Mouse (Mus musculus) lung, embryonic 15.5 days (tissue): Measurements from ENCODE around the gene Ltf. TPM values are rescaled to one million over a fixed set of nuclear protein-coding genes. Genes with fewer than 3 reads are reported as not detected.
A peak's percentile ranks its signal among the peaks of the same experiment; 100 is the strongest.

Source experiments
- ATAC-seq: fragments of 200-750 bp; cut with Nextera tagmentation; 2 replicates; pipeline ENCODE4 v1.8.0; 2017; ENCODE audit warnings: moderate number of reproducible peaks, borderline replicate concordance; ENCODE audit not compliant: low FRiP score, low TSS enrichment; ENCODE audit errors: extremely low read depth
- H3K27ac ChIP-seq: fragments of 300-500 bp; sonication (generic); 2 replicates; pipeline ENCODE4 v1.5.1; 2015; ENCODE audit warnings: moderate library complexity, mild to moderate bottlenecking, inconsistent platforms
- H3K27me3 ChIP-seq: fragments of 300-500 bp; sonication (generic); 2 replicates; pipeline ENCODE4 v1.6.1; 2015; ENCODE audit warnings: inconsistent platforms
- H3K36me3 ChIP-seq: fragments of 300-500 bp; sonication (generic); 2 replicates; pipeline ENCODE4 v1.6.1; 2015; ENCODE audit warnings: inconsistent platforms
- H3K4me1 ChIP-seq: fragments of 300-500 bp; sonication (generic); 2 replicates; pipeline ENCODE4 v1.6.1; 2015; ENCODE audit warnings: inconsistent platforms
- H3K4me2 ChIP-seq: fragments of 300-500 bp; sonication (generic); 2 replicates; pipeline ENCODE4 v1.6.1; 2015; ENCODE audit warnings: inconsistent platforms, mild to moderate bottlenecking, moderate library complexity
- H3K4me3 ChIP-seq: fragments of 300-500 bp; sonication (generic); 2 replicates; pipeline ENCODE4 v1.5.1; 2015; ENCODE audit warnings: mild to moderate bottlenecking, inconsistent platforms
- H3K9ac ChIP-seq: fragments of 300-500 bp; sonication (generic); 2 replicates; pipeline ENCODE4 v1.6.1; 2015; ENCODE audit warnings: inconsistent platforms
- H3K9me3 ChIP-seq: fragments of 300-500 bp; sonication (generic); 2 replicates; pipeline ENCODE4 v1.6.1; 2016; ENCODE audit warnings: inconsistent platforms
- WGBS: fragments of 180-500 bp; shearing (Covaris S2); methylation state at CpG from one replicate; pipeline ENCODE4 v1.1.7; 2015; 5-methylcytosine and 5-hydroxymethylcytosine counted together
- polyA plus RNA-seq: library from polyadenylated mRNA; unstranded; fragments of >200 nt; fragmentation: Nextera tagmentation; extraction: Ambion mirVana; gene quantifications from 2 replicates; pipeline ENCODE4 v1.2.1, GENCODE M21; 2015

Gene Ltf
- polyA plus RNA-seq, 1 experiment from 2014 or later, result 1.5 TPM

GRCm38 (mm10) chr9:111067052-111067451 lies 48.0 kb downstream of the Ltf start:
- Histone ChIP-seq H3K36me3 (no peaks in the 10 kb centered on the region), H3K9ac (no peak overlapping the region), H3K9me3 (no peaks in the 10 kb centered on the region), H3K27ac (no peak overlapping the region), H3K4me3 (no peak overlapping the region), H3K4me1 (no peaks in the 10 kb centered on the region), H3K27me3 (no peaks in the 10 kb centered on the region), H3K4me2 (no peak overlapping the region)
- ATAC-seq, result no peak
- WGBS, result 66% methylated on average over 4 of the region's 4 CpGs

GRCm38 (mm10) chr9:111070546-111070961 lies 51.5 kb downstream of the Ltf start:
- no peaks in the 10 kb centered on the region for H3K36me3 ChIP-seq
- H3K9ac ChIP-seq, result no peak overlapping the region
- no peak for ATAC-seq
- no peak overlapping the region for H3K4me3 ChIP-seq
- H3K9me3 ChIP-seq, result 0 out of 2 replicates have a peak, but pooled peaks cover 4% of the 10 kb centered on the region
- WGBS, result 18% methylated on average over 4 of the region's 4 CpGs
- H3K4me2 ChIP-seq, result no peak overlapping the region
- no peaks in the 10 kb centered on the region for H3K4me1 ChIP-seq
- H3K27ac ChIP-seq, result no peak overlapping the region
- no peaks in the 10 kb centered on the region for H3K27me3 ChIP-seq

GRCm38 (mm10) chr9:111072175-111072574 lies 53.1 kb downstream of the Ltf start:
- no peak overlapping the region for H3K4me3 ChIP-seq
- H3K4me2 ChIP-seq, result no peak overlapping the region
- no peak overlapping the region for H3K9ac ChIP-seq
- ATAC-seq, result no peak
- H3K27me3 ChIP-seq, result no peaks in the 10 kb centered on the region
- no peak overlapping the region for H3K27ac ChIP-seq
- no peaks in the 10 kb centered on the region for H3K36me3 ChIP-seq
- 41% methylated on average over 7 of the region's 7 CpGs for WGBS
- H3K9me3 ChIP-seq, result 0 out of 2 replicates have a peak, but pooled peaks cover 4% of the 10 kb centered on the region
- no peaks in the 10 kb centered on the region for H3K4me1 ChIP-seq

- no peak overlapping the region for H3K4me2 ChIP-seq
- H3K4me3 ChIP-seq, result no peak overlapping the region
- no peak overlapping the region for H3K9ac ChIP-seq
- no peaks in the 10 kb centered on the region for H3K27me3 ChIP-seq
- no peaks in the 10 kb centered on the region for H3K36me3 ChIP-seq
- ATAC-seq, result no peak
- H3K27ac ChIP-seq, result no peak overlapping the region
- WGBS, result 72% methylated on average over 4 of the region's 4 CpGs
- H3K4me1 ChIP-seq, result no peaks in the 10 kb centered on the region
- 0 out of 2 replicates have a peak, but pooled peaks cover 4% of the 10 kb centered on the region for H3K9me3 ChIP-seq
Measured at GRCm38 (mm10) chr9:111072971-111073370, 53.9 kb downstream of the Ltf start.

GRCm38 (mm10) chr9:111077745-111078144 lies 58.7 kb downstream of the Ltf start:
- Histone ChIP-seq H3K9ac (no peak overlapping the region), H3K36me3 (no peaks in the 10 kb centered on the region), H3K4me1 (no peaks in the 10 kb centered on the region), H3K4me3 (no peak overlapping the region), H3K9me3 (0 out of 2 replicates have a peak, but pooled peaks cover 4% of the 10 kb centered on the region), H3K4me2 (no peak overlapping the region), H3K27me3 (no peaks in the 10 kb centered on the region), H3K27ac (no peak overlapping the region)
- 61% methylated on average over 5 of the region's 5 CpGs for WGBS
- ATAC-seq, result no peak

- no peaks in the 10 kb centered on the region for H3K27me3 ChIP-seq
- H3K4me2 ChIP-seq, result no peak overlapping the region
- ATAC-seq, result no peak
- H3K4me1 ChIP-seq, result no peaks in the 10 kb centered on the region
- no peak overlapping the region for H3K4me3 ChIP-seq
- WGBS, result 88% methylated on average over 8 of the region's 8 CpGs
- H3K27ac ChIP-seq, result no peak overlapping the region
- no peaks in the 10 kb centered on the region for H3K9me3 ChIP-seq
- H3K36me3 ChIP-seq, result no peaks in the 10 kb centered on the region
- no peak overlapping the region for H3K9ac ChIP-seq
Measured at GRCm38 (mm10) chr9:111080801-111081200, 61.7 kb downstream of the Ltf start.

- no peak overlapping the region for H3K4me2 ChIP-seq
- 74% methylated on average over 5 of the region's 5 CpGs for WGBS
- H3K9me3 ChIP-seq, result no peaks in the 10 kb centered on the region
- ATAC-seq, result no peak
- no peaks in the 10 kb centered on the region for H3K36me3 ChIP-seq
- H3K9ac ChIP-seq, result no peak overlapping the region
- H3K27ac ChIP-seq, result no peak overlapping the region
- H3K27me3 ChIP-seq, result no peaks in the 10 kb centered on the region
- no peak overlapping the region for H3K4me3 ChIP-seq
- no peaks in the 10 kb centered on the region for H3K4me1 ChIP-seq
Measured at GRCm38 (mm10) chr9:111081765-111082164, 62.7 kb downstream of the Ltf start.

GRCm38 (mm10) chr9:111085329-111085728 lies 66.3 kb downstream of the Ltf start:
- H3K4me2 ChIP-seq, result no peak overlapping the region
- no peak overlapping the region for H3K4me3 ChIP-seq
- H3K27me3 ChIP-seq, result no peaks in the 10 kb centered on the region
- no peaks in the 10 kb centered on the region for H3K9me3 ChIP-seq
- 34% methylated on average over 4 of the region's 4 CpGs for WGBS
- H3K9ac ChIP-seq, result no peak overlapping the region
- H3K36me3 ChIP-seq, result no peaks in the 10 kb centered on the region
- no peak overlapping the region for H3K27ac ChIP-seq
- no peak for ATAC-seq
- H3K4me1 ChIP-seq, result peaks cover 7% of the 10 kb centered on the region

- no peak overlapping the region for H3K27ac ChIP-seq
- 50% methylated on average over 6 of the region's 6 CpGs for WGBS
- no peaks in the 10 kb centered on the region for H3K27me3 ChIP-seq
- no peak for ATAC-seq
- peaks cover 7% of the 10 kb centered on the region for H3K4me1 ChIP-seq
- H3K36me3 ChIP-seq, result no peaks in the 10 kb centered on the region
- no peak overlapping the region for H3K4me2 ChIP-seq
- no peaks in the 10 kb centered on the region for H3K9me3 ChIP-seq
- H3K4me3 ChIP-seq, result no peak overlapping the region
- H3K9ac ChIP-seq, result no peak overlapping the region
Measured at GRCm38 (mm10) chr9:111086137-111086536, 67.1 kb downstream of the Ltf start.

- Histone ChIP-seq H3K9me3 (no peaks in the 10 kb centered on the region), H3K9ac (no peak overlapping the region), H3K4me3 (no peak overlapping the region), H3K4me2 (no peak overlapping the region), H3K36me3 (no peaks in the 10 kb centered on the region), H3K4me1 (peaks cover 7% of the 10 kb centered on the region), H3K27me3 (no peaks in the 10 kb centered on the region), H3K27ac (no peak overlapping the region)
- no peak for ATAC-seq
- 21% methylated on average over 3 of the region's 3 CpGs for WGBS
Measured at GRCm38 (mm10) chr9:111086995-111087606, 68.0 kb downstream of the Ltf start.

- WGBS, result 9% methylated on average over 5 of the region's 5 CpGs
- peaks cover 7% of the 10 kb centered on the region for H3K4me1 ChIP-seq
- H3K9me3 ChIP-seq, result no peaks in the 10 kb centered on the region
- H3K4me2 ChIP-seq, result no peak overlapping the region
- H3K36me3 ChIP-seq, result no peaks in the 10 kb centered on the region
- ATAC-seq, result peak; percentile 69
- H3K9ac ChIP-seq, result no peak overlapping the region
- no peak overlapping the region for H3K27ac ChIP-seq
- H3K4me3 ChIP-seq, result no peak overlapping the region
- H3K27me3 ChIP-seq, result no peaks in the 10 kb centered on the region
Measured at GRCm38 (mm10) chr9:111087960-111088359, 68.9 kb downstream of the Ltf start.

- H3K36me3 ChIP-seq, result no peaks in the 10 kb centered on the region
Measured at GRCm38 (mm10) chr9:111088886-111089285, 69.8 kb downstream of the Ltf start.

More at GRCm38 (mm10) chr9:111088886-111089285, 69.8 kb downstream of the Ltf start:
- no peak for ATAC-seq
- 29% methylated on average over 7 of the region's 7 CpGs for WGBS
- Histone ChIP-seq H3K27me3 (no peaks in the 10 kb centered on the region), H3K4me1 (peaks cover 7% of the 10 kb centered on the region), H3K4me3 (no peak overlapping the region), H3K9me3 (no peaks in the 10 kb centered on the region), H3K9ac (no peak overlapping the region), H3K27ac (no peak overlapping the region), H3K4me2 (no peak overlapping the region)
